Mouse (Mus musculus) hindbrain, embryonic 15.5 days (tissue): ENCODE measurements around the gene Ccdc33. TPM values are rescaled to one million over a fixed set of nuclear protein-coding genes. Genes with fewer than 3 reads are reported as not detected.

Experiments
- ATAC-seq: fragments of 200-750 bp; cut with Nextera tagmentation; 2 replicates; pipeline ENCODE4 v1.8.0; 2017; ENCODE audit warnings: low read depth, moderate number of reproducible peaks, moderate TSS enrichment; ENCODE audit not compliant: low FRiP score
- H3K27ac ChIP-seq: fragments of 300-500 bp; sonication (generic); replicated peaks from 2 replicates; pipeline ENCODE4 v1.5.1; 2015; ENCODE audit warnings: mild to moderate bottlenecking, inconsistent platforms
- H3K27me3 ChIP-seq: fragments of 300-500 bp; sonication (generic); 2 replicates; pipeline ENCODE4 v1.6.1; 2015; ENCODE audit warnings: control low read depth, inconsistent platforms
- H3K36me3 ChIP-seq: fragments of 300-500 bp; sonication (generic); 2 replicates; pipeline ENCODE4 v1.6.1; 2015; ENCODE audit warnings: control low read depth, inconsistent platforms
- H3K4me1 ChIP-seq: fragments of 300-500 bp; sonication (generic); replicated peaks from 2 replicates; pipeline ENCODE4 v1.6.1; 2015; ENCODE audit warnings: control low read depth, inconsistent platforms
- H3K4me2 ChIP-seq: fragments of 300-500 bp; sonication (generic); 2 replicates; pipeline ENCODE4 v1.6.1; 2015; ENCODE audit warnings: moderate library complexity, mild to moderate bottlenecking, inconsistent platforms
- H3K4me3 ChIP-seq: fragments of 300-500 bp; sonication (generic); 2 replicates; pipeline ENCODE4 v1.5.1; 2015; ENCODE audit warnings: mild to moderate bottlenecking, inconsistent platforms
- H3K9ac ChIP-seq: fragments of 300-500 bp; sonication (generic); 2 replicates; pipeline ENCODE4 v1.6.1; 2015; ENCODE audit warnings: inconsistent platforms
- H3K9me3 ChIP-seq: fragments of 300-500 bp; sonication (generic); 2 replicates; pipeline ENCODE4 v1.6.1; 2016; ENCODE audit warnings: control low read depth, inconsistent platforms
- WGBS: fragments of 180-500 bp; shearing (Covaris S2); methylation state at CpG from one replicate; pipeline ENCODE4 v1.1.7; 2015; 5-methylcytosine and 5-hydroxymethylcytosine counted together
- polyA plus RNA-seq: library from polyadenylated mRNA; unstranded; fragments of >200 nt; fragmentation: Nextera tagmentation; extraction: Ambion mirVana; gene quantifications from 2 replicates; pipeline ENCODE4 v1.2.1, GENCODE M21; 2015

Gene Ccdc33
- polyA plus RNA-seq, 1 experiment from 2014 or later: 0.38 TPM

DNA sequence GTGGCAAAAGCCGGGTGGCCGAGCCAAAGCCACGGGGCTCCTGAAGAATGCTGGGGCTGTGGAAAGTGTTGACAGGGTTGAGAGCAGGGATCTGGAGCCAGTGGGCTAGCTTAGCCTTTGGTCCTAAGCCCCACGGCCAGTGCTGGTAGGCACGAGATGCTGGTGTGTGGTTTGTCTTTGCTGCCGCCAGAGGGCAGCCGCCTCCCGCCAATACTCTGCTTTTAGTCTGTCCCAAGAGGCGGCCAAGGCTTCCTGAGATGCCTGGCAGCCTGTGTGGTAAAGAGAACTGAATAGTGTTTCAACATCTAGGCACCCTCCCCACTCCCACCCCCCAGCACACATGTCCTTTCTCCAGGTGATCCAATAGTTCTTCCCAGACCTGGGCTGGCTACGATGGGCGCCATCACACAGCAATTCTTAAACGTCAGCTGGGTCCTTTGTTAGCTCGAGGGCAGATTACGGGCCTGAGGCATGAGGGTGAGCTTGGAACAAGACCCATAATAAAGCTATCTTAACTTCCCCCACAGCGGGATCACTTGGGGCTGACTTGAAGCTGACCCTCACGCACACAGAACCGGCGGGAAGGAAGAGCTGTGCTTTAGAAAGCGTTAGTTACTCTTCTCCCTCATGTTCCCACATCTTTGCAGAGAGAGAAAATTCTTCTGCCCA lies 80.0 kb downstream of the Ccdc33 start:
- Histone ChIP-seq H3K36me3 (no peaks in the 10 kb centered on the region), H3K27ac (no peak overlapping the region), H3K27me3 (peaks cover 10% of the 10 kb centered on the region), H3K4me3 (no peak overlapping the region), H3K9ac (no peak overlapping the region), H3K4me1 (peaks cover 36% of the 10 kb centered on the region), H3K4me2 (no peak overlapping the region), H3K9me3 (no peaks in the 10 kb centered on the region)
- WGBS: 21% methylated on average over 19 of the region's 19 CpGs
- ATAC-seq: peak; percentile 80

- ATAC-seq: no peak
Measured at GRCm38 (mm10) chr9:58036961-58037360, 81.7 kb downstream of the Ccdc33 start.

GRCm38 (mm10) chr9:58035951-58036698 lies 82.5 kb downstream of the Ccdc33 start:
- Histone ChIP-seq H3K36me3 (no peaks in the 10 kb centered on the region), H3K4me3 (no peak overlapping the region), H3K4me1 (peaks cover 11% of the 10 kb centered on the region), H3K27me3 (peaks cover 10% of the 10 kb centered on the region), H3K9me3 (no peaks in the 10 kb centered on the region), H3K4me2 (no peak overlapping the region), H3K9ac (no peak overlapping the region), H3K27ac (no peak overlapping the region)
- ATAC-seq: no peak
- WGBS: 81% methylated on average over 7 of the region's 7 CpGs

More at GRCm38 (mm10) chr9:58036961-58037360, 81.7 kb downstream of the Ccdc33 start:
- Histone ChIP-seq H3K4me3 (no peak overlapping the region), H3K36me3 (no peaks in the 10 kb centered on the region), H3K4me1 (peaks cover 19% of the 10 kb centered on the region), H3K27ac (no peak overlapping the region), H3K27me3 (peaks cover 10% of the 10 kb centered on the region), H3K9me3 (no peaks in the 10 kb centered on the region), H3K4me2 (no peak overlapping the region), H3K9ac (no peak overlapping the region)
- 78% methylated on average over 4 of the region's 4 CpGs for WGBS

DNA sequence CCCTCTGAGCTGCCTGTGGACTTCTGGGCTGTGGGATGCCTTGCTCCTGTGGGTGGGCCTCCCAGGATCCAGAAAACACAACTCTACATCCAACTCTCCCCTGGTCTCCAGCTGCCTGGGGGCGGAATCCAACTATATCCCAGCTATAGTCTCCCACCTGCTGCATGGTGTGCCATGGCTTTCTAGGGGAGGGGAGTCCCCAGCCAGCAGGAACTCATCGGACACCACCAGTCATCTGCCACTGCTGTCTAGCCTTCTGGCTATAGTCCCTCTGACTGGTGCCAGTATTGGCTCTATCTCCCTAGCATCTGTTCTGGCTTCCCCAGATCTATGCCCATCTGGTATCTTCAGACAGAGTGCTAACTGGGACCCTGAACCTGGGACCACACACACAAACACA lies 83.1 kb downstream of the Ccdc33 start:
- H3K4me2 ChIP-seq: no peak overlapping the region
- H3K36me3 ChIP-seq: no peaks in the 10 kb centered on the region
- H3K9ac ChIP-seq: no peak overlapping the region
- WGBS: 58% methylated on average over 2 of the region's 2 CpGs
- peaks cover 5% of the 10 kb centered on the region; the same call in 1 of the 2 replicates for H3K4me1 ChIP-seq
- 0 out of 2 replicates have a peak, but pooled peaks have one; percentile 36 for ATAC-seq
- no peak overlapping the region for H3K4me3 ChIP-seq
- no peak overlapping the region for H3K27ac ChIP-seq
- peaks cover 10% of the 10 kb centered on the region for H3K27me3 ChIP-seq
- no peaks in the 10 kb centered on the region for H3K9me3 ChIP-seq

DNA sequence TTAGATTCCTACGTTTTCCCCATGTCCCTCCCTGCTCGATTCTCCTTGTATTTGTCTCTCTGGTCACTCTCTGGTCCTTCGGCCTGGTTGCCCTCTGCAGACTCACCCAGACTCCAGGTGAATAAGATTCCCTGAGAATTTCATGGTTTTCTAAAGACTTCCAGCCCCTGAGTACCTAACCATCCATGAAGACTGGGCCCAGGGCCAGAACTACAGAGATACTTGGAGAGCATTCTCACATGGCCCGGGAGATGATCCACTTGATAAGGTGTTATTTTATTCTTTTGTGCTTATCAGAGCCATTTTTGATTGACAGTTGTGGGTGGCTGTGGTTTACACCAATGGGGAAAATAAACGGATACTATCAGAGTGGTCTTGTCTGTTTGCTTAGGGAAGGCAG lies 86.7 kb downstream of the Ccdc33 start:
- Histone ChIP-seq H3K4me1 (no peaks in the 10 kb centered on the region), H3K36me3 (no peaks in the 10 kb centered on the region), H3K27ac (no peak overlapping the region), H3K4me2 (no peak overlapping the region), H3K4me3 (no peak overlapping the region), H3K27me3 (no peaks in the 10 kb centered on the region), H3K9ac (no peak overlapping the region), H3K9me3 (no peaks in the 10 kb centered on the region)
- ATAC-seq: no peak
- WGBS: 80% methylated on average over 5 of the region's 5 CpGs

- no peak for ATAC-seq
- Histone ChIP-seq H3K36me3 (no peaks in the 10 kb centered on the region), H3K4me2 (no peak overlapping the region), H3K27ac (no peak overlapping the region), H3K4me1 (no peaks in the 10 kb centered on the region), H3K4me3 (no peak overlapping the region), H3K27me3 (no peaks in the 10 kb centered on the region), H3K9me3 (no peaks in the 10 kb centered on the region), H3K9ac (no peak overlapping the region)
- 84% methylated on average over 6 of the region's 6 CpGs for WGBS
Measured at GRCm38 (mm10) chr9:58029635-58030034, 89.0 kb downstream of the Ccdc33 start.

DNA sequence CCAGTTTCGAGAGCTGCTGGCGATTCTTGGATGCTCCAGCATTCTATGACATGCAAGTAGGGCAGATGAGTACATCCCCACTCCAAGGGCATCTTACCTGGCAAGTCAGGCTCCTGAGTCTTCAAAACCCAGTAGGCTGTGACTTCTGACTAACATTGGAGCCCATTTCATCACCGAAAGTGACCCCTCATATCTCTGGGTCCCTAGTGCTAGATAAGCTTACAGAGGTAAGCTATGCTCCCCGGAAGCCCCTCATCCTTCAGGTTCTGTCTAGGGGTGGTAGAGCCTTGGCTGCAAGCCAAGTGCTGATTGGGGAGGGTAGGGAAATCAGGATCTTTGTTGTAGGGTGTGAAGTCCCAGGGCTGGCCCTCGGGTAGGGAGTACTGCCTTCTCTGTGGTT lies 89.8 kb downstream of the Ccdc33 start:
- WGBS: 75% methylated on average over 5 of the region's 5 CpGs
- no peak for ATAC-seq
- no peaks in the 10 kb centered on the region for H3K27me3 ChIP-seq
- H3K9me3 ChIP-seq: no peaks in the 10 kb centered on the region
- H3K36me3 ChIP-seq: no peaks in the 10 kb centered on the region
- no peaks in the 10 kb centered on the region for H3K4me1 ChIP-seq
- no peak overlapping the region for H3K4me3 ChIP-seq
- H3K4me2 ChIP-seq: no peak overlapping the region
- H3K9ac ChIP-seq: no peak overlapping the region
- H3K27ac ChIP-seq: no peak overlapping the region

GRCm38 (mm10) chr9:58027426-58028180 lies 91.0 kb downstream of the Ccdc33 start:
- WGBS: 51% methylated on average over 2 of the region's 2 CpGs

DNA sequence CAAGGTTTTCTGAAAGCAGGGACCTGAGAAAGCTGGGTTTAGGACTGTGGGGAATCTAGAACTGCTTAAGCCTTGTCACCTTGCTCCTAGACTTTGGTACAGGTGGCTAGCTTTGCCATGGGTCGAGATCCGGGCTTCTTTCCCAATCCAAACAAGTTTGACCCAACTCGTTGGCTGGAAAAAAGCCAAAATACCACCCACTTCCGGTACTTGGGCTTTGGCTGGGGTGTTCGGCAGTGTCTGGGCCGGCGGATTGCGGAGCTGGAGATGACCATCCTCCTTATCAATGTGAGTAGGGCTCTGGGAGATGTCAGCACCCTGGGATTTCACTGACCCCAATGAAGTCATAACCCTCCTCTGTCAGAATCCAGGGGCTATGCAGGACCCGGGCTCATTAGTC lies 92.6 kb downstream of the Ccdc33 start:
- Histone ChIP-seq H3K27ac (no peak overlapping the region), H3K36me3 (no peaks in the 10 kb centered on the region), H3K9ac (no peak overlapping the region), H3K4me1 (no peaks in the 10 kb centered on the region), H3K4me2 (no peak overlapping the region), H3K27me3 (no peaks in the 10 kb centered on the region), H3K4me3 (no peak overlapping the region), H3K9me3 (no peaks in the 10 kb centered on the region)
- 94% methylated on average over 9 of the region's 9 CpGs for WGBS
- no peak for ATAC-seq

More at GRCm38 (mm10) chr9:58027426-58028180, 91.0 kb downstream of the Ccdc33 start:
- no peak overlapping the region for H3K4me3 ChIP-seq
- no peak overlapping the region for H3K27ac ChIP-seq
- no peak overlapping the region for H3K4me2 ChIP-seq
- no peaks in the 10 kb centered on the region for H3K36me3 ChIP-seq
- H3K9ac ChIP-seq: no peak overlapping the region
- no peaks in the 10 kb centered on the region for H3K27me3 ChIP-seq
- H3K9me3 ChIP-seq: no peaks in the 10 kb centered on the region
- ATAC-seq: no peak
- H3K4me1 ChIP-seq: no peaks in the 10 kb centered on the region

DNA sequence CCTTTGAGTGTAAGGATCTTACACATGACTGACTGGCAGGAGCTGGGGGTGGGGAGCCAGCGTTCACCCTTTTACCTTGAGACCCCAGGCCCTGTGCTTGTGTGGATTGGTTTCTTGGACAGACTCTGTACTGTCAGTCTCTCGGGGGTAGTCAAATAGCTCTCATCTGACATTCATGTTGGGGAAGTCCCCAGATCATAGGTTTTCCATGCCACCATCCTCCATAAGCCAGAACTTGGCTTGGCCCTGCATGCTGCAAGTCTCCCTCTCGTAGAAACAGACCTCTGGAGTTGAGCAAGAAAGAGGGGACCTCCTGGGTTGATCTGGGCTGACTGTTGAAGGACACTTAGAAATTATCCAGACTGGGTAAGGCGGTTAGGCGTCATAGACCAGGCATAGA lies 100.2 kb downstream of the Ccdc33 start:
- Histone ChIP-seq H3K27ac (no peak overlapping the region), H3K4me1 (no peaks in the 10 kb centered on the region), H3K36me3 (no peaks in the 10 kb centered on the region), H3K4me3 (no peak overlapping the region), H3K9ac (no peak overlapping the region), H3K9me3 (no peaks in the 10 kb centered on the region), H3K27me3 (no peaks in the 10 kb centered on the region), H3K4me2 (no peak overlapping the region)
- ATAC-seq: no peak
- 87% methylated on average over 5 of the region's 5 CpGs for WGBS

DNA sequence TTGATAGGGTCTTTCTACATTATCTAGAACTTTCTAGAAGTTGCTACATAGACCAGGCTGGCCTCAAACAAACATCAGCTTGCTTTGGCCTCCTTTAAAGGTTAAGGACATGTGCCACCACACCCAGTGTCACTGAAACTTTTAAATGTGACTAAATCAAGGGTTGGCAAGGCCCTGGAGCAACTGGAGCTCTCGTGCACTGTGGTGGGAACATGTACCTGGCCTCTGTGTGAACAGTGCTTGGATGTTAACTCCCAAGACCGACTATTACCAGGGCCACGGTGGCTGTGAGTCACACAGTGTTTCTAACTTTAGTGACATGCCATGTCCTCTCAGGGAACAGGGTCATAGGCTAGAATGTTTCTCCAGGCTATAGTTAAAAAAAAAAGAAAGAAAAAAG lies 101.7 kb downstream of the Ccdc33 start:
- Histone ChIP-seq H3K27me3 (no peaks in the 10 kb centered on the region), H3K4me3 (no peak overlapping the region), H3K27ac (no peak overlapping the region), H3K4me2 (no peak overlapping the region), H3K9ac (no peak overlapping the region), H3K4me1 (no peaks in the 10 kb centered on the region), H3K36me3 (no peaks in the 10 kb centered on the region), H3K9me3 (no peaks in the 10 kb centered on the region)
- no peak for ATAC-seq
- WGBS: 77% methylated on average over 3 of the region's 3 CpGs

DNA sequence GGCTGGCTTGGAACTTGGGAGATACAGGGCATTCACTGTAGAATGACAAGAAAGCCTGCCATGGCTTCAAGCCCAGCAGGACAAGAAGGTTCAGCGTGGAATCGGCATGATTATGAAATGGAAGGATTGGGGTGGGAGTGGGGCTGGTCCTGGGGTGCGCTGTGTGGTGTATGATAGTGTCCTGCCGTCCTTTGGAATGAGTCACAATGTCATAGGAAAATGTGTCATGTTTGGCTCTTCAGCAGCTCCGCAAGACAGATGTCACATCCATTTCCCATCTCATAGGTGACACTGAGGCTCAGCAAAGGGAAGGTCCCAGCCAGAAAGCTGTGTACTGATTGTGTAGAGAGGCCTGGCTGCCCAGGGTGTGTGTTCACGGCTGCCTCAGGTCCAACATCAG lies 102.8 kb downstream of the Ccdc33 start:
- Histone ChIP-seq H3K4me2 (no peak overlapping the region), H3K4me3 (no peak overlapping the region), H3K27ac (no peak overlapping the region), H3K9ac (no peak overlapping the region), H3K4me1 (no peaks in the 10 kb centered on the region), H3K9me3 (no peaks in the 10 kb centered on the region), H3K27me3 (no peaks in the 10 kb centered on the region), H3K36me3 (no peaks in the 10 kb centered on the region)
- 92% methylated on average over 6 of the region's 6 CpGs for WGBS
- ATAC-seq: no peak
